Mouse (Mus musculus) left cerebral cortex, postnatal 25 days (tissue): ENCODE measurements at regions not wholly inside any gene's neighbourhood (a gene's known extent, or its start where the extent isn't known, plus 50 kb on each side); places are given as distances from the start of the nearest gene placed in this dataset.
A peak's percentile ranks its signal among the peaks of the same experiment; 100 is the strongest.

Source experiments
- DNase-seq, 2 experiments: peaks; one replicate each; pipeline ENCODE4 v3.0.0; 2022; ENCODE audit warnings: low spot score in 2 of 2, mixed read lengths in 1 of 2
- intact Hi-C: fragments of 180-260 bp; cut with DNase I; formaldehyde crosslinking; loops from one replicate; pipeline ENCODE4 v1.15.1; 2025

GRCm38 (mm10) chr3:46583351-46583750 lies 135.3 kb upstream of the Pabpc4l start:
- peak in 1 of 2 experiments; percentile 84 for DNase-seq
- intact Hi-C loops = loop anchor here (1.0 to 10.0 kb wide), 5 partner anchors 30 to 1199 kb away; no protein-coding TSS in a partner anchor

GRCm38 (mm10) chr3:46566636-46567235 lies 118.7 kb upstream of the Pabpc4l start:
- no peak for DNase-seq
- intact Hi-C loops = no loop called here

- DNase-seq = peak; percentile 8 to 66
- intact Hi-C loops = loop anchor here (1.0 to 10.0 kb wide), 2 partner anchors 30 to 589 kb away; no protein-coding TSS in a partner anchor
Observed at GRCm38 (mm10) chr3:46553590-46553989, 105.6 kb upstream of the Pabpc4l start.

GRCm38 (mm10) chr3:46538660-46539059 lies 90.6 kb upstream of the Pabpc4l start:
- intact Hi-C loops = no loop called here
- DNase-seq = peak; percentile 5 to 67

- intact Hi-C loops = no loop called here
- no peak for DNase-seq
Observed at GRCm38 (mm10) chr3:46511157-46511556, 63.1 kb upstream of the Pabpc4l start.

- intact Hi-C loops = no loop called here
- no peak for DNase-seq
Observed at GRCm38 (mm10) chr3:46503713-46504112, 55.7 kb upstream of the Pabpc4l start.
